Mouse (Mus musculus): ENCODE measurements around the gene Zfp385b.

- TF ChIP-seq KAT2A (IDR thresholded peaks at IDR 0.05; ENCODE audit: insufficient replicate concordance, low read length) (no peak), CTCF (conservative IDR thresholded peaks at IDR 0.05 in 1 of 2, IDR thresholded peaks at IDR 0.05 in 1 of 2; ENCODE audit: low read depth in 2 of 2, low read length in 2 of 2) (no peak), POLR2A (IDR thresholded peaks at IDR 0.05; ENCODE audit: low read depth, low read length) (no peak), JUND (conservative IDR thresholded peaks at IDR 0.05; ENCODE audit: low read depth, low read length) (no peak), SMC3 (IDR thresholded peaks at IDR 0.05; ENCODE audit: low read depth, low read length) (no peak), ZNF384 (IDR thresholded peaks at IDR 0.05; ENCODE audit: low read depth, low read length) (no peak), MAFK (IDR thresholded peaks at IDR 0.05; ENCODE audit: insufficient replicate concordance, low read length) (no peak), EP300 (IDR thresholded peaks at IDR 0.05; ENCODE audit: low read length) (no peak)
Observed at GRCm38 (mm10) chr2:77681741-77682140, 137.7 kb downstream of the Zfp385b start.

Measured in CH12.LX (cell line).